Mouse (Mus musculus): ENCODE results near the gene Fuk.

- TF ChIP-seq HCFC1 (IDR thresholded peaks at IDR 0.05; ENCODE audit: borderline replicate concordance, insufficient read depth, low read length) = no peak
- TF ChIP-seq MAFK (IDR thresholded peaks at IDR 0.05; ENCODE audit: insufficient read depth, low read depth, low read length) = no peak
- no peak for TF ChIP-seq ZC3H11A (IDR thresholded peaks at IDR 0.05; ENCODE audit: borderline replicate concordance, low read depth, low read length)
These were observed 17.9 kb upstream of the Fuk start for GRCm38 (mm10) chr8:110920032-110920772.
